Mouse (Mus musculus): ENCODE results near the gene Barx1. TPM values are rescaled to one million over a fixed set of nuclear protein-coding genes. Genes with fewer than 3 reads are reported as not detected.

The Barx1 gene
- polyA plus RNA-seq, 1 experiment from 2014 or later: 0.44 TPM

DNA sequence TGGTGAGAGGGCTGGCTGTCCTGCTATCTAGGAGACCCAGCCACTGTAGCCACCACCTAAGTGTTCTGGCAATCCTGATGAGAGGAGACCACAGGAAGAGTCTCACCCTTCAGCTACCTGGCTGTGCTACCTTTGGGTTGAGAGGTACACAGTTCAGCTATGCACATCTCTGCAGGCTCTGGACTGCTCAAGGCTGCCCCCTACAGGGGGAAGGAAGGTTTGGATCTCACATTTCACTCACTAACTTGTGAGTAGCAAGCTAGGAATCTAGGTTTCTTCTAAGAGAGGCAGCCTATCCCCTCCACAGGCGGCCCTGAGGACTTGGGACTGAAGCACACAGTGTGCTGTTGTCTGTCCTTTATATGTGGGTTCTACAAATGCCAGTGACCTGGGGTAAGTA is 16.6 kb downstream of the Barx1 start:
- Histone ChIP-seq H3K9ac (no peak overlapping the region), H3K27ac (replicated peaks) (no peak overlapping the region), H3K4me3 (no peak overlapping the region), H3K27me3 (replicated peaks) (peaks cover 82% of the 10 kb centered on the region), H3K4me2 (no peak overlapping the region), H3K36me3 (no peaks in the 10 kb centered on the region), H3K9me3 (no peaks in the 10 kb centered on the region), H3K4me1 (no peaks in the 10 kb centered on the region)
- WGBS: 23% methylated on average over 1 of the region's 1 CpGs
- ATAC-seq (ENCODE audit: extremely low read depth, insufficient number of reproducible peaks, low FRiP score, low TSS enrichment): no peak

- 58% methylated on average over 5 of the region's 5 CpGs for WGBS
- H3K4me1 ChIP-seq: no peaks in the 10 kb centered on the region
- H3K27ac ChIP-seq (replicated peaks): no peak overlapping the region
- no peak overlapping the region for H3K9ac ChIP-seq
- ATAC-seq (ENCODE audit: extremely low read depth, insufficient number of reproducible peaks, low FRiP score, low TSS enrichment): no peak
- H3K4me2 ChIP-seq: no peak overlapping the region
- H3K36me3 ChIP-seq: no peaks in the 10 kb centered on the region
- H3K4me3 ChIP-seq: no peak overlapping the region
- peaks cover 10% of the 10 kb centered on the region for H3K9me3 ChIP-seq
- peaks cover 16% of the 10 kb centered on the region for H3K27me3 ChIP-seq (replicated peaks)
Observed at GRCm38 (mm10) chr13:48686666-48687065, 23.9 kb downstream of the Barx1 start.

- Histone ChIP-seq H3K27me3 (replicated peaks) (no peaks in the 10 kb centered on the region; the same call in 1 of the 2 replicates), H3K27ac (replicated peaks) (no peak overlapping the region), H3K9ac (no peak overlapping the region), H3K9me3 (peaks cover 10% of the 10 kb centered on the region), H3K4me2 (no peak overlapping the region), H3K4me1 (peaks cover 38% of the 10 kb centered on the region), H3K36me3 (no peaks in the 10 kb centered on the region), H3K4me3 (no peak overlapping the region)
- WGBS: 50% methylated on average over 2 of the region's 2 CpGs
- no peak for ATAC-seq (ENCODE audit: extremely low read depth, insufficient number of reproducible peaks, low FRiP score, low TSS enrichment)
Observed at GRCm38 (mm10) chr13:48691991-48692390, 29.2 kb downstream of the Barx1 start.

DNA sequence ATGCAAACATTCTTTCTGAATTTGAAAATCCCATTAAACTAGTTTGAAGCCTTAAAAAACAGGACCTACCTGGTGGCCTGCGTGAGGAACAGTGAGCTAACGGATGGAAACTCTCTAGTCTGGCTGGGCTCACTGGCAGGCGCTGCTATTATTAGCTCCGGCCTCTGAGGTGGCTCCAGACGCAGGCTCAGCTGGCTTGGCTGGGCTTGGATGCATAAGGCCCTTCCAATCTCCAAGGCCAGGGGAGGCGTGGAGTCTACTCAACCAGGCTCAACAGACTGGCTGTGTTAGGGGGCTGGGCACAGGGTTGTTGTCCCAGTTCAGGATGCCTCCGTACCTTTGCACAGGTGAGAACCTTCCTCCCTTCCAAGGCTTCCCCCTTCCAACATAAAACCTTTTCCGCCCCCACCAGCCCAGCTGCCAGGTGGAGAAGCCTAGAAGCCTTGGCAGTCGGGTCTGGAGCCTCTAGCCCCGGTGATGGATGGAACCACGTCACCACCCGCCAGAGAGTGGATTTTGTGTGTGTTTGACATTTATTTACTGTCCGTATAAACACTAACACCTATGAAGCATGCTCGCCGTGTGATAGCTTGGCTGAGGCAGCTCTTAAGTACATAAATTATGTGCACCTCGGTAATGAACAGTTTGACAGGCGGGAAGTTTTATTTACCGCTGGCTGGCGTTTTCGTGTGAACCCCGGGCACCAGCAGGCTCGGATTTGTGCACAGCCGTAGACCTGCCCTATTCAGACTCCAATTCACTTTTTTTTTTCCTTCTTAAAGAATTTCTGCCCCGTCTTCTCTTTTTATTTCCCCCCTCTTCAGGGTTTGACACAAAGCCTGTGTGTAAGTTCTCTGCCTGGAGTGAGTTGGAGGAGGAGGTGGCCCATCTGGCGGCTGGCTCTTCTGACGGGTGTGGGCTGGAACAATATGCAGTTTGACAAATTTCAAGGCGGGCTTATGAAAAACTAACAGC is 31.6 kb downstream of the Barx1 start:
- WGBS: 47% methylated on average over 27 of the region's 27 CpGs
- no peaks in the 10 kb centered on the region for H3K36me3 ChIP-seq
- H3K27ac ChIP-seq (replicated peaks): peak overlapping the region; percentile 83
- H3K27me3 ChIP-seq (replicated peaks): peaks cover 7% of the 10 kb centered on the region
- H3K9me3 ChIP-seq: peaks cover 10% of the 10 kb centered on the region
- no peak overlapping the region for H3K4me2 ChIP-seq
- peak; percentile 42; the same call in 1 of the 2 replicates for ATAC-seq (ENCODE audit: extremely low read depth, insufficient number of reproducible peaks, low FRiP score, low TSS enrichment)
- H3K9ac ChIP-seq: peak overlapping the region; percentile 42
- no peak overlapping the region for H3K4me3 ChIP-seq
- peaks cover 45% of the 10 kb centered on the region for H3K4me1 ChIP-seq

- Histone ChIP-seq H3K4me3 (peak overlapping the region; percentile 59), H3K9me3 (no peaks in the 10 kb centered on the region)
- WGBS: 3% methylated on average over 21 of the region's 21 CpGs
Observed at GRCm38 (mm10) chr13:48706385-48706951, 43.7 kb downstream of the Barx1 start.

GRCm38 (mm10) chr13:48712675-48713074 is 49.9 kb downstream of the Barx1 start:
- 65% methylated on average over 2 of the region's 2 CpGs for WGBS

More at GRCm38 (mm10) chr13:48706385-48706951, 43.7 kb downstream of the Barx1 start:
- Histone ChIP-seq H3K36me3 (no peaks in the 10 kb centered on the region), H3K27me3 (replicated peaks) (peaks cover 25% of the 10 kb centered on the region), H3K4me1 (peaks cover 4% of the 10 kb centered on the region), H3K4me2 (peak overlapping the region; percentile 71), H3K9ac (peak overlapping the region; percentile 77), H3K27ac (replicated peaks) (no peak overlapping the region)
- no peak; the same call in 1 of the 2 replicates for ATAC-seq (ENCODE audit: extremely low read depth, insufficient number of reproducible peaks, low FRiP score, low TSS enrichment)

GRCm38 (mm10) chr13:48716075-48716474 is 53.3 kb downstream of the Barx1 start:
- whole genome bisulfite sequencing: 50% methylated on average over 4 of the region's 4 CpGs
- 0 out of 2 replicates have a peak, but pooled peaks cover 6% of the 10 kb centered on the region for H3K9me3 ChIP-seq
- H3K4me2 ChIP-seq: no peak overlapping the region
- H3K4me3 ChIP-seq: no peak overlapping the region
- H3K4me1 ChIP-seq: no peaks in the 10 kb centered on the region
- peaks cover 18% of the 10 kb centered on the region; the same call in 1 of the 2 replicates for H3K27me3 ChIP-seq (replicated peaks)
- H3K36me3 ChIP-seq: no peaks in the 10 kb centered on the region
- H3K27ac ChIP-seq (replicated peaks): no peak overlapping the region
- ATAC-seq (ENCODE audit: extremely low read depth, insufficient number of reproducible peaks, low FRiP score, low TSS enrichment): no peak
- H3K9ac ChIP-seq: no peak overlapping the region

More at GRCm38 (mm10) chr13:48712675-48713074, 49.9 kb downstream of the Barx1 start:
- H3K27ac ChIP-seq (replicated peaks): no peak overlapping the region
- no peak overlapping the region for H3K9ac ChIP-seq
- H3K36me3 ChIP-seq: no peaks in the 10 kb centered on the region
- no peak overlapping the region for H3K4me3 ChIP-seq
- H3K9me3 ChIP-seq: no peaks in the 10 kb centered on the region
- H3K4me1 ChIP-seq: no peaks in the 10 kb centered on the region
- peaks cover 20% of the 10 kb centered on the region; the same call in 1 of the 2 replicates for H3K27me3 ChIP-seq (replicated peaks)
- no peak overlapping the region for H3K4me2 ChIP-seq
- ATAC-seq (ENCODE audit: extremely low read depth, insufficient number of reproducible peaks, low FRiP score, low TSS enrichment): no peak

Other genes starting within 250 kb of the Barx1 start
- 2.2 and 2.7 TPM in 2 replicates for gene Zfp169, start 149.5 kb upstream of the Barx1 start, polyA plus RNA-seq (2015; fragmentation: Nextera tagmentation; extraction: Ambion mirVana)
- 0.44 and 0.71 TPM in 2 replicates for gene A830005F24Rik, start 149.4 kb upstream of the Barx1 start, polyA plus RNA-seq (2015; fragmentation: Nextera tagmentation; extraction: Ambion mirVana)
- gene Ptpdc1, start 37.3 kb upstream of the Barx1 start, polyA plus RNA-seq (2015; fragmentation: Nextera tagmentation; extraction: Ambion mirVana): 4.6 and 6.6 TPM in 2 replicates
- 3.6 and 4.3 TPM in 2 replicates for gene Phf2, start 208.1 kb downstream of the Barx1 start, polyA plus RNA-seq (2015; fragmentation: Nextera tagmentation; extraction: Ambion mirVana)